Mouse (Mus musculus) urinary bladder, postnatal 4 days (tissue): ENCODE measurements around the gene Entpd8.

Experiments
- DNase-seq, 2 experiments: peaks; one replicate each; pipeline ENCODE4 v3.0.0; 2021 to 2022; ENCODE audit warnings: low spot score in 2 of 2

The Entpd8 gene

GRCm38 (mm10) chr2:25095109-25095850 lies 15.2 kb downstream of the Entpd8 start, which contains the start of gene Noxa1:
Noxa1 (minus strand) TSS chr2:25095149.
- no peak for DNase-seq

DNA sequence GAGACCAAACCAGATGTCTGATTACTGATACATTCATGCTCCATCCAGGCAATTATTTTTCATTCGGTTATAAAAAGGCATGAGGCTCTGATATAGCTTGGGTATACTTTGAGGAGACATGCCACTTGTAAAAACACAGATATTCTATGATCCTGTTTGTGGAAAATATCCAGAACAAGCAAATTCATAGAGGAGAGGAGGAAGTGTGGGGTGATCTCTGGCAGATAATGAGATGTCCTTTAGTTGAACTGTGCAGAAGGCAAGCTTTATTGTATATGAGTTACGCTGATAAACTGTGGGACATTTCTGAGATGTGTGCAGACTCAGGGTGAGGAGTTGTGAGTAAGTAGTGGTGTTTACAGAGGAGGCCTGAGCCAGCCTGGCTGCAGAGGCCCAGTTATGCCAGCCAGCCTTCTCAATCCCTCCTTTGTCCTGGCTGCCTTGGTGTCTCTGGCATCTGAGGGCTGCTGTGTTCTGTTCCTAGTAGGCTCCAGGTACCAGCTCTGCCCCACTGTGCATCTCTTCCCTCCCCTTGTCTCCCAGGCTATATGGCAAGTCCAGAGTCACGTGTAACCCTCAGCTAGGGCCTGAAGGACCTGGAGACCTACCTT lies 18.0 kb downstream of the Entpd8 start:
- no peak for DNase-seq

- DNase-seq: no peak
Measured at GRCm38 (mm10) chr2:25098956-25099355, 18.9 kb downstream of the Entpd8 start.

DNA sequence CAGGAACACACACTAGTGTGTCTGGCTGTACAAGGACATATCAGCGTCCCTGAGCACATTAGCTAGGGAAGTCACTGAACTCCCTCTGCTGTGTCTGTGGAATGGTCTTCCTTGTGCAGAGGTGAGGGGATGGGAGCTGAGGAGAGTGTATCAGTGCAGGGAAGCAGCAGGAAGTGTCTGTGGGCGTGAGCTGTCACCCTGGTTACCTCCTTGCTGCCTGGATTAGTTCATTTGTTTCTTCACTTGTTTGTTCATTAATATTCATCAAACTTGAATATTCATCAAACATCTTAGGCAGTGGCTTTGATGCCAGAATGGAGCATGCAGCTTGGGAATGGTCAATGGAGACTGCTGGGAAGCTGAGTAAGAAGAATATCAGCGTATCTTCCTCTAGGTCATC lies 19.6 kb downstream of the Entpd8 start:
- no peak for DNase-seq

DNA sequence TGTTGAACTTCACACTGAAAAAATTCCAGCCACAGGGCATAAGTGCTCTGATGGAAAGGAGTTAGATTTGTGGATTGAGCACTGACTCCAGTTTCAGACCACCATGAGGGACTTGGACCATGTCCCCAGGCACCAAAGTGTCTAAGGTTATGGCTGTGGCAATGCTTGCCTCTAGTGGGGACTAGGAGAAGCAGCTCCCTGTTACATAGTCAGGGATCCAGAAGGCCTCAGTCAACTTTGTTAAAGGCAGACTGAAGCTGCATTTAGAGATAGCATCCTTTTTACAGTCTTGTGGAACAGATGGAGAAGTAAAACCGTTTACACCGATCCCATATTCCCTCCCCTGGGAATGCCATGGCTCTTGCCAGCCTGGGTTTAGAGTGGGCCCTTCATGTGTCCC lies 24.0 kb downstream of the Entpd8 start:
- no peak for DNase-seq

DNA sequence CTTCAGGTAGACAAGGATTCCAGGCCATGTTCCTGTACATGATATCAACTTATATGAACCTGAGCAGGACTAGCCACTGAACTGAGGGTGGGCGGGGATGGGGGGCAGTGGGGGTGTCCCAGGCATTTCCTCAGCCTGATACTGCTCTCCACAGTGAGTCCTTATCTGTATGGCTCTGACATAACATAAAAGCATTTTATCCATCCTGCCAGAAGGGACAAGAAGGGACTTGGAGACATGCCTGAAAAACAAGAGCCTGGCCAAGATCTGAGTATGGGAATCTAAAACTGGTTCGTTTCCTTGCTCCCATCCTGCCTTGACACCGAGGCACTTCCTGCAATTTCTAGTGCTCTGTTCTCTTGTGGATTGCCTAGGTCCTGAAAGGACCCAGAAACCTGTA lies 25.9 kb downstream of the Entpd8 start:
- no peak for DNase-seq

DNA sequence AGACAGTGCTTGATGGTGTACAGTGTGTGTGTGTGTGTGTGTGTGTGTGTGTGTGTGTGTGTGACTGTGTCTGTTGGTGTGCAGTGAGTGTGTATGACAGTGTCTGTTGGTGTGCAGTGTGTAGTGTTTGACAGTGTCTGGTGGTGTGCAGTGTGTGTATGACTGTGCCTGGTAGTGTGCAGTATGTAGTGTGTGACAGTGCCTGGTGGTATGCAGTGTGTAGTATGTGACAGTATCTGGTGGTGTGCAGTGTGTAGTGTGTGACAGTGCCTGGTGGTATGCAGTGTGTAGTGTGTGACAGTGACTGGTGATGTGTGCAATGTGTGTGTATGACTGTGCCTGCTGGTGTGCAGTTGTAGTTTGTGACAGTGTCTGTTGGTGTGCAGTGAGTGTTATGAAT lies 29.4 kb downstream of the Entpd8 start:
- DNase-seq: no peak

DNA sequence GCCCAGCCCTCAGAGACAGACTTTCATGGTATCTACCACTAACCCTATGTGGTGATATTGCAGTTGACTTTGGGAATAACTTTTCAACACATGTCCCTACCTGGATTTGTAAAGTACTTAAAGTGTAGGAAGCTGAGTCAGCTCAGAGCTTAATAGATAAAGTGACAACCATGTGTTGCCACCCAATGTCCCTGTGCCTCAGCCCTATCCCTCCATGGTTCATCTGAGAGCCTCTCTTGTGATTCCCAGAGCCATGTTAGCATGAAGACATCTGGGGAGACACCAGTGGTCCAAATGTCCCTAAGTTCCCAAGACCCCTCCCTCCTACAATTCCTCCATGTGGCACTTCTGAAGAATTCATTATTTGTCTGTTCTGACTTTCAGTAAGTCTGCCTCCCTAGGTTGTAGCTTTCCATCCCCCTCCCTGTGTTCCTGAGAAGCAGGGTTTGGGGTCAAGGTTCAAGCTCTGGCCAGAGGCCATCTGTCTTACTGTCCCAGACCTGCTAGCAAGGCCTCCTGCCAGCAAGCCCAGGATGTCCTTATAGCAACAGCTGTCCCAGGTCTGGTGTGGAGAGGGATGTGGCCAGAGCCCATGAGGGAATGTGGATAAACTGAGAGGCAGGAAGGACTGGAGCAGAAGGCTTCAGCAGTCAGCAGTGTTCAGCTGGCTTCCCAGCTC lies 30.5 kb downstream of the Entpd8 start:
- DNase-seq: no peak

GRCm38 (mm10) chr2:25111184-25111791 lies 31.2 kb downstream of the Entpd8 start:
- no peak for DNase-seq

DNA sequence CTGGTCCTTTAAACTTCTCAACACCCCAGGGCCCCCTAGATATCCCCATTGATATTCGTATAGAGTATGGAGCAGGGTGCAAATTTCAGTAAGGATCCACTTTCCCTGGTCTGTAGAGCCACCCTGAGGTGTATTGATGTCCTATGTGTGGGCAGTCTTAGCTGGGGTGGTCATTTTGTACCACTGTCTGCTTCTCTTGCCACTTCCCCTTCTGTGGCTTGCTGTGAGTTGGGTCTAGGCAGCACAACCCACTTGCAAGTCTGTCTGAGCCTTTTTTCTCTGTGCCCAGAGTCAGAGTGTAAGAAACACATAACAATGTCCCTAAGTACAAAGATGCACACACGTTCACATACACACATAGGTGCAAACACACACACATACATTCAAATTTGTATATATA lies 34.2 kb downstream of the Entpd8 start:
- DNase-seq: no peak

GRCm38 (mm10) chr2:25115442-25115841 lies 35.3 kb downstream of the Entpd8 start:
- no peak for DNase-seq

DNA sequence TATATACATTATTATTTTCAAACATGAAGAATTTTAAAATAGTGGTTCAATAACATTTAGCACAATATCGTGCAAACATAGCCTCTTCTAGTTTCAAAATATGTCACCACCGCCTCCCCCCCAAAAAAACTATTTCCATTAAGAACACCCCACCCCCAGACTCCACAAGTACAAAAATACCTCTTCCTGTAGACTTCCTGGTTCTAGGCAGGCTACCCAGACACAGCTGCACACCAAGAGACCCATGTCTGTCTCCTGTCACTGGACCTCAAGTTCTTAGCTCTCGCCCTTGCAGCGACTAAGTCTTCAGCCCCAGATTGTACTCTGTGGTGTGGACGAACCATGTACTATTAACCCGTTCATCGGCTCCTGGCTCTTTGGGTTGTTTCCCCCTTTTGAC lies 40.9 kb downstream of the Entpd8 start:
- no peak for DNase-seq

GRCm38 (mm10) chr2:25122666-25123065 lies 42.6 kb downstream of the Entpd8 start:
- DNase-seq: no peak

DNA sequence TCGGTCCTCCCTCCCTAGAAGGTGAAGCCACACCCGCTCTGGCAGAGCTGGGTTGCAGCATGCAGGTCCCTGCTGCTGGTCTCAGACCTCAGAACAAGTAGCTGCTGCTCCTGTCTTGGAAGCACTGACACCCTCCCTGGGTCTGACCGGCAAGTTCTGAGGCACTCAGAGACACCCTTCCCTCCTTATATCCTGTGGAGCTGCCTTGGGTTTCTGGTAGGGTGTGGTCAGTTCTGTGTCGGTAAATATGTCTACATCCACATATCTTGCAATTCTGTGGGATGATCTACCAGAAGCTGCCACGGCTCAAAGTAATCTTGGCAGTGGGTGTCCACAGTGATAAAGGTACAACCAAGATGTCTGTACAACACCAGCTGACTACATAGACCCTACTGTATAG lies 43.4 kb downstream of the Entpd8 start:
- no peak for DNase-seq

DNA sequence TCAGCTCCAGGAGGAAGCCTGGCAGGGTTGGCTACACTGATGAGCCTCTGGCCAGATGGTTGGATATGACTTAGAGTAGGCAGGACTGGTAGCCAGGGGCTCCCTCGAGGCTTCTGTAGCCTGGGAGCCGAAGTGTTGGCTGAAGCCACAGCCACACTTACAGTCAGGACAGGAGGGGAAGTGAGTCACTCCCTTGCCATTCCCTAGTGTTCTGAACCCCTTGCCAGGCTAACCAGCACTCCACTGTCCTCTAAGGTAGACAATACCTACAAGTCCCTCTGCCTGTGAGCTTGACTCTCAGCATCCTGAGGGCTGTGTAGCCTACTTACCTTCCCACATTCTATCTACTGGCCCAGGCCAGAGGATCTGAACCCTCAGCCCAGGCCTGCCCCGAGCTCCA lies 44.3 kb downstream of the Entpd8 start:
- DNase-seq: no peak

GRCm38 (mm10) chr2:25125146-25125545 lies 45.0 kb downstream of the Entpd8 start:
- DNase-seq: no peak

DNA sequence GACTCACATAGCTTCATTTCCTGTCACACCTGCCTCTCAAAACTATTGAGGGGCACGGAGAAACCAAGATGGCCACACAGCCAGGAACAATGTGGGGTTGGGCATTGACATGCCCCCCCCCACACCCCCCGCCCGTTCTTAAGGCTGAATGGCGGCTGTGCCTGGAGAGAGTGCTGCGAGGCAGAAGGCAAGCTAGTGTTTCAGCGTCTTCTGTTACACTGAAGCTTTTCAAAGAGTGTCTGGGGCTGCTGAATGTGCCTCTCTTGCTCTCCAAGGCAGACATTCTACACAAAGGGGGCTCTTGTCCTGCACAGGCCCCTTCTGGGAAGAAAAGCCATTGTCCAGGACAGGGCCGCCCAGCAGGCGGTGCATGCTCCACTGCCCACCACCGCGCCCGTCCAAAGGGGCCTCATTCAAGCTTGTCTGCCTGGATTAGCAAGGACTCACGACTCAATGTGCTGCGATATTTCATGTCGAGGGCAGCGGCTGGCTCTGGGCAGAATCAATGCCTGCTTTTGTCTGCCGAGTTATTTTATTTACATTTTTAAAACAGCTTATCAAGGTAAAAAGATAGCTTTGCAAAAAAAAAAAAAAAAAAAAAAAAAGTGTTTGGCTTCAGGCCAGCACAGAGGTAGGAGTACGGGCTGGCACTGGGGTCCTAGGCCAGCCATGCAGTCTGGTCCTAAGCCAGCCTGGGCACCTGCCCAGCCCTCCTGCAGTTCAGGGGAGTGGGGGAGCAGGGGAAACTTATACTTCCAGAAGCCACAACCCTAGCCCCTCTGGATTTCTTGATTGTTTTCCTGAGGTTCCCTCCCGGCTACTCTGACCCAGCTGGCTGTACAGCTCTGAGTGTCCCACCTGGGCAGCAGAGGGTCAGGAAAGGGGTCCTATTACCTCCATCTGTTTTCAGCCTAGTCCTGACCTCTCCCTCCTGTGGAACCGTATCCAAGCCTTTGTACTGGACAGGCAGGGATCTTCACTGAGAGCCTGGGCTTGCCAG lies 46.2 kb downstream of the Entpd8 start:
- peak in 1 of 2 experiments; percentile 25 for DNase-seq

DNA sequence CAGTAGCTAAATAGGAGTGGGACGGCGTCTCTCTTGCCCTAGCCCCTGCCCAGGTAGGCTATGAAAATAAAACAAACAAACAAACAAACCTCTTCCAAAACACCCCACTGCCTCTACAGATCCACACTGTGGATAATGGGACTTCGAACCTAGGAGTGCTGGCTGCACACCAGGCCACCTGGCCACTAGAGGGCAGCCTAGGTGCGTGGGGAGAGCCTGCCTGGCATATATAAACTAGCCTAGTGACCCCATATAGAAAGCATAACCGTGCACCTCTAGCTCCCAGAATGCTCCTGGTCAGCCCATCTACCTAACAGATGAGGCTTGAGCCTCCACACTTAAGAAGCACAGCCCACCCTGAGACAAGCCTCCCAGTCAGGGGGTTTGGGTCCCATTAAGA lies 47.1 kb downstream of the Entpd8 start:
- peak in 1 of 2 experiments; percentile 44 for DNase-seq

DNA sequence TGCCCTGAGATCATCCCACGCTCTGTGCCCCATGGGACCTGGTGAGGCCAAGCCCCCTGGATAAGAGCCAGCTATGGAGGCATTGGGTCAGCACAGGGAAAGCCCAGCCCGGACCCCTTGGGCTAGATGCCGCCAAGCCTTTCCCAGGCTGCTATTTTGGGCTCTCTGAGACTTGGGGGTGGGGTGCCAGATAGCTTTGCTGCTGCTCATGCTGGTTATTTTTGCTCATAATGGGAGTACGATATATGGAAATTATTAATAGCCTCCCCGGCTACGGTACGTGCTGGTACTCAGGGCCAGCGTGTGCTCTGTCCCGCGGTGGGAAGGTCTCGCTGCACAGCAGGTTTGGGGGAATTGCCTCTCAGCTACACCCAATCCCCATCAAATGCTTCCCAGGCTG lies 48.0 kb downstream of the Entpd8 start:
- peak in 1 of 2 experiments; percentile 26 for DNase-seq

GRCm38 (mm10) chr2:25131601-25132000 lies 51.5 kb downstream of the Entpd8 start:
- no peak for DNase-seq
